Mouse (Mus musculus) hindbrain, postnatal 0 days (tissue): Measurements from ENCODE around the gene Agps. TPM values are rescaled to one million over a fixed set of nuclear protein-coding genes. Genes with fewer than 3 reads are reported as not detected.
A peak's percentile ranks its signal among the peaks of the same experiment; 100 is the strongest.
"Not testable (repeated sequence)": the region's sequence is repeated elsewhere in the genome, so short reads cannot be mapped to it uniquely, and the experiment has no call there.

Experiments
- ATAC-seq: fragments of 200-750 bp; cut with Nextera tagmentation; 2 replicates; pipeline ENCODE4 v1.8.0; 2017; ENCODE audit warnings: mild to moderate bottlenecking, moderate TSS enrichment, moderate library complexity
- DNase-seq: peaks from one replicate; pipeline ENCODE4 v3.0.0-alpha.2; 2015; ENCODE audit warnings: low spot score
- H3K27ac ChIP-seq: fragments of 300-500 bp; sonication (generic); 2 replicates; pipeline ENCODE4 v1.5.1; 2014; ENCODE audit warnings: mild to moderate bottlenecking
- H3K27me3 ChIP-seq: fragments of 300-500 bp; sonication (generic); 2 replicates; pipeline ENCODE4 v1.6.1; 2014; ENCODE audit warnings: low read length, mixed read lengths; ENCODE audit not compliant: insufficient read depth
- H3K36me3 ChIP-seq: fragments of 300-500 bp; sonication (generic); 2 replicates; pipeline ENCODE4 v1.6.1; 2014; ENCODE audit warnings: low read length, mixed read lengths; ENCODE audit not compliant: insufficient read depth
- H3K4me1 ChIP-seq: fragments of 300-500 bp; sonication (generic); 2 replicates; pipeline ENCODE4 v1.6.1; 2014; ENCODE audit warnings: antibody characterized with exemption, low read length, mixed read lengths; ENCODE audit not compliant: insufficient read depth
- H3K4me2 ChIP-seq: fragments of 300-500 bp; sonication (generic); 2 replicates; pipeline ENCODE4 v1.6.1; 2014; ENCODE audit warnings: low read depth, mild to moderate bottlenecking, low read length, moderate library complexity, mixed read lengths
- H3K4me3 ChIP-seq: fragments of 300-500 bp; sonication (generic); 2 replicates; pipeline ENCODE4 v1.5.1; 2014; ENCODE audit warnings: low read length
- H3K9ac ChIP-seq: fragments of 300-500 bp; sonication (generic); replicated peaks from 2 replicates; pipeline ENCODE4 v1.6.1; 2014; ENCODE audit warnings: mild to moderate bottlenecking, low read length, moderate library complexity, mixed read lengths
- H3K9me3 ChIP-seq: fragments of 300-500 bp; sonication (generic); 2 replicates; pipeline ENCODE4 v1.6.1; 2016; ENCODE audit warnings: low read length, mixed read lengths
- CTCF ChIP-seq: IDR thresholded peaks from 2 replicates; pipeline ENCODE4 v1.5.1; 2016; ENCODE audit warnings: antibody characterized with exemption, control low read depth, low read depth
- WGBS: fragments of 180-500 bp; shearing (Covaris S2); extraction: QIAGEN DNeasy Blood & Tissue Kit; methylation state at CpG from one replicate; pipeline ENCODE4 v1.1.7; 2014; 5-methylcytosine and 5-hydroxymethylcytosine counted together
- polyA plus RNA-seq: library from polyadenylated mRNA; unstranded; fragments of >200 nt; fragmentation: Nextera tagmentation; extraction: Ambion mirVana; gene quantifications from 2 replicates; pipeline ENCODE4 v1.2.1, GENCODE M21; 2015
- total RNA-seq: library from RNA; depleted of rRNA; stranded (reverse); fragments of >200 nt; gene quantifications from 2 replicates; pipeline ENCODE4 v1.2.3, GENCODE M21; 2014

Agps gene
- total and polyA plus RNA-seq, 2 experiments from 2014 or later, result 17.1 to 40.0 TPM

DNA sequence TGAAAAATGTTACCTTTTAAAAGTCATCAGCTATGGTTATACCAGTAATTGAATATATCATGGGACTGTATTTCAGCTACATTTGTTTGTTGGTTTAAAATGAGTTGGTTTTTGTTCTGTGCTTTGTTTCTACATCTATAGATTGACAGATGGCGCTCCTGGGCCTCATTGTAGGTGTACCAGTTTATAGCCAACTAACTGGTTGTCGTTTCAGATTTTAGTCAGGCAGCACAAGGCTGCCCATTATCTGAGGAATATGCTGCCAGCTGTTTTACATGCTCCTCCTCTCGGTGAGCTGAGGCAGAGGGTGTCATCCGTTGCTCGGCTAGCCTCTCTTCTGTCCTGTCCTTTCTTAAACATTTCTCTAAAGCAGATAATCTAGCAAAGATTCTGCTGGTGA lies 94.1 kb downstream of the Agps start:
- Histone ChIP-seq H3K27ac (no peak overlapping the region), H3K4me3 (no peak overlapping the region), H3K27me3 (no peaks in the 10 kb centered on the region), H3K9me3 (no peaks in the 10 kb centered on the region), H3K9ac (no peak overlapping the region), H3K4me1 (no peaks in the 10 kb centered on the region), H3K4me2 (no peak overlapping the region), H3K36me3 (no peaks in the 10 kb centered on the region; the same call in 1 of the 2 replicates)
- peak; percentile 10 for DNase-seq
- ATAC-seq, result no peak
- WGBS, result 55% methylated on average over 5 of the region's 5 CpGs
- no peak for TF ChIP-seq CTCF

DNA sequence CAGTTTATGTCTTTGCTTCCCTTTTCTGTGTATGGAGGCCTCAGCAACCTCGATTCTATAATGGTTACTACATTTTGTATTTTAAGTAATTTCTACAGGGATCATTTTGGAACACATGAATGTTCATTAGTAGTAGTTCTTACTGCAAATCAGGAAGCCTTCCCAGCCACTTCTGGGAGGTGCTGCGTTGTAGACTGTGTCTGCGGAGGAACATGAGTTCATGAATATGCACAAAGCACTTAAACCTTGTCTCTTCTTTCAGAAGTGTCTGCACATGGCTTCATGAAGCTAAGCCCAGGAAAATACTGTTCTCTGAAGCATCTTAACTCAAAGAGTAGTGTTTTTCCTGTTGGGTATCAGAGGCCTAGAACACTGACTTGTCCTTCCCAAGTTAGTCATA lies 96.0 kb downstream of the Agps start:
- H3K4me2 ChIP-seq, result no peak overlapping the region
- WGBS, result 90% methylated on average over 3 of the region's 3 CpGs
- no peak for ATAC-seq

DNA sequence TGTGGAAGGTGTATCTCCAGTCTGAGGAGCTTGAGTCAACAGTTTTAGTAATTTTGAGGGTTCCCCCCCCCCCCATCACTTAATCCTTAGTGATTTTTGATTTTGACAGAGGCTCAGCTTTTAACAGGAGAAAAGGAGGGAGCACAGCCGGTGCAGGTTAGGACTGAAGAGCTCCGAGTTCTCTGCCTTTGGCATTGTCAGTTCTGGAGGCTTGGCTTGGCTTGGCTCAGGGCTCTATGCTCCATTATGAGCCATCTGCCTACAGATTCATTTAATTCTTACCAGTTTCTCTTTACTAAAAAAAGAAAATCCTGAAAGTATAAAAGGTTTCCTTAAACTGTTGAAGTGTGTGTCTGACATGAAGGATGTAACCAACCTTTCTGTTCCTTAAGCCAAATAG lies 97.2 kb downstream of the Agps start:
- DNase-seq (peak; percentile 16), ATAC-seq (no peak)
- WGBS, result 72% methylated on average over 2 of the region's 2 CpGs
- H3K27me3 ChIP-seq, result no peaks in the 10 kb centered on the region
- no peaks in the 10 kb centered on the region; the same call in 1 of the 2 replicates for H3K36me3 ChIP-seq
- no peaks in the 10 kb centered on the region for H3K4me1 ChIP-seq
- TF ChIP-seq CTCF, result no peak
- no peak overlapping the region for H3K9ac ChIP-seq
- no peak overlapping the region for H3K4me2 ChIP-seq
- no peak overlapping the region for H3K4me3 ChIP-seq
- H3K27ac ChIP-seq, result no peak overlapping the region; the same call in 1 of the 2 replicates
- no peaks in the 10 kb centered on the region for H3K9me3 ChIP-seq

More for the DNA sequence above, 96.0 kb downstream of the Agps start:
- no peaks in the 10 kb centered on the region; the same call in 1 of the 2 replicates for H3K36me3 ChIP-seq
- H3K27ac ChIP-seq, result no peak overlapping the region
- no peak overlapping the region for H3K4me3 ChIP-seq
- no peak for DNase-seq
- no peak overlapping the region for H3K9ac ChIP-seq
- no peaks in the 10 kb centered on the region for H3K27me3 ChIP-seq
- no peaks in the 10 kb centered on the region for H3K4me1 ChIP-seq
- TF ChIP-seq CTCF, result no peak
- no peaks in the 10 kb centered on the region for H3K9me3 ChIP-seq

DNA sequence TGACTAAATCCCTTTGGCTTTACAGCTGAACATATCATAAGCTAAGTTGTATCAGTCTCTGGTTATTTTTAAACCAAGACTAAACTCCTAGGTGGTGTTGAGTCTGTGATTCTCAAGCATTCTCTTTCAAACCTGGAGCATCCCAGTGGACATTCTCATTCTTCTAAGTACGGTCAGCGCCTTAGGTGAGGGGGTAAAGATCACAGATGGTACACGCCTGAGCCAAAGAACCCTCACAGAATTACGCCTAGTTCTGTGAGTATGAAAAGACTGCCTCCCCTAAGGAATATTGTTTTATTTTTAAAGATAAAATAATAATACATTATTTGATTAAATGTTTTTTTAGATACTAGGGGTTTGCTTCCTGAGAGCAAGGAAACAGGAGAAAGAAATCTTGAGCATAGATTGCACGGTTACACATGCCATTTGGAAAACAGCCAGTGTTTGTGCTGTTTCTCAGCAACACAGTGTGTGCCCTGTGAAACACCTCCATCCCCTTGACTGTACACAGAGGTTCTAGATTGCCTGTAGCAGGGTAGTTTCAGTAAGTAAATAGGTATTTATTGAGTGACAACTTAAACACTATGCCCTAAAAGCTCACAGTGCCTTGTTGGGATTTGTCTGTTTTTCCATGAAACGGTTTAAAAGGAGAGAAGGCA lies 97.9 kb downstream of the Agps start:
- Histone ChIP-seq H3K4me2 (no peak overlapping the region), H3K4me1 (no peaks in the 10 kb centered on the region), H3K27ac (no peak overlapping the region), H3K36me3 (no peaks in the 10 kb centered on the region; the same call in 1 of the 2 replicates), H3K9ac (no peak overlapping the region), H3K4me3 (no peak overlapping the region), H3K27me3 (no peaks in the 10 kb centered on the region), H3K9me3 (no peaks in the 10 kb centered on the region)
- ATAC-seq (no peak), DNase-seq (peak; percentile 49)
- 70% methylated on average over 6 of the region's 6 CpGs for WGBS
- no peak for TF ChIP-seq CTCF

DNA sequence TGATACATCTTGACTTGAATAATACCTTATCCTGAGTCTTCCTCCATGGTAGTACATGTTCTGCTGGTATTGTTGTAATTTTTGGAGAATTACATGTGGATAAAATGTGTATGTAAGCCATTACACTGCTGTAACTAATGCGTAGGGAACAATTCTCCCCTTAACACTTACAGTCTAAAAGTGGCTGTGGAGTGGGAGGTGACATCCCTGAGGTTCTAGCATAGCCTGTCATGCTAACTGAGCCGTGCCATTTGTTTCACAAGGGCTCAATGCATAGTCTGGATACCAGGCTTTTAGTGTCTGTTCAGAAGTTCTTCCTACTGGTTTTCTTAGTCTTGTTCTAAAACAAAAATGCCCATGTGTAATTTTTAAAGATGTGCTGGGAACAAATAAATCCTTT lies 99.0 kb downstream of the Agps start:
- Histone ChIP-seq H3K4me3 (no peak overlapping the region), H3K27ac (no peak overlapping the region), H3K9me3 (no peaks in the 10 kb centered on the region), H3K36me3 (no peaks in the 10 kb centered on the region; the same call in 1 of the 2 replicates), H3K9ac (no peak overlapping the region), H3K27me3 (no peaks in the 10 kb centered on the region), H3K4me1 (no peaks in the 10 kb centered on the region), H3K4me2 (no peak overlapping the region)
- no peak for TF ChIP-seq CTCF
- WGBS, result 91% methylated on average over 2 of the region's 2 CpGs
- ATAC-seq, result no peak
- no peak for DNase-seq

DNA sequence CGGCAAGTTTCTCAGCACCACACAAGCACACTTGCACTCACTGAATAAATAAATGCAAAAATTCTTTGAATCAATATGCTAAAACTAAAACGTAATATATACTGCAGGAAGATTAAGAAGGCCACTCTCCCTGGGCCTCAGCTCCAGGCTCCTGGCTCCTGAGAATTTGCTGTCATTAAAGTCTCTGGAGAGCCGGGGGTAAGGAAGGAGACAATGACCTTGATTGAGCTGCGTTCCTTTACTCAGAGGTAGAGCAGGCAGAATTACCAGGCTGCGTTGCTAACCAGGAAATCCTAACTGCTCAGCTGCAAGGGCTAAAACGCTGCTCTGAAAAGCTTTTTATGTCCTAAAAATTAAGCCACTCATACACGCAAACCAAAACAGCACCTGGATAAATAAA lies 101.6 kb downstream of the Agps start:
- WGBS, result 57% methylated on average over 7 of the region's 7 CpGs
- no peaks in the 10 kb centered on the region; the same call in 1 of the 2 replicates for H3K36me3 ChIP-seq
- H3K4me2 ChIP-seq, result no peak overlapping the region
- no peaks in the 10 kb centered on the region for H3K4me1 ChIP-seq
- no peak for ATAC-seq
- H3K27me3 ChIP-seq, result no peaks in the 10 kb centered on the region
- 0 out of 2 replicates have a peak overlapping the region, but pooled peaks have one; percentile 17 for H3K27ac ChIP-seq
- H3K4me3 ChIP-seq, result no peak overlapping the region
- H3K9ac ChIP-seq, result no peak overlapping the region
- TF ChIP-seq CTCF, result no peak
- H3K9me3 ChIP-seq, result no peaks in the 10 kb centered on the region
- no peak for DNase-seq

DNA sequence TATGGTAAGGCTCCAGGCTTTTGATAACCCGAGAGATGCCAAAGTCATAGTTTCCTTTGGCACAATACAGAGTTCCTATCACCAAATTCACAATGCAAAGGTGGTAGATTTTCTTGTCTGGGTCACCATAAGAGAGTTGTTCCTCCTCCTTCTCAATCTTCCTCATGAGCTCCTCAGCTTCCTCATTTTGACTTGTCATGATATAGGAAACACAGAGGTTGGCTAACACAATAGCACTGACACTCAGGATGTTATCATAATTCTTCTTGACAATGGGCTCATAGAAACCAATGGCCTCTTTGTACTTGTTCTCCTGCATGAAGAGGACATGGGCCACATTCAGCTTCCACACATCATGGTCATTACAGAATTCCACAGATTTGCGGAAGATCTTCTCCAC lies 104.7 kb downstream of the Agps start:
- not testable (repeated sequence) for H3K27me3 ChIP-seq, H3K4me2 ChIP-seq, H3K27ac ChIP-seq, H3K9me3 ChIP-seq, ATAC-seq, H3K9ac ChIP-seq, DNase-seq, H3K4me3 ChIP-seq, H3K4me1 ChIP-seq, H3K36me3 ChIP-seq
- 95% methylated on average over 2 of the region's 2 CpGs for WGBS

DNA sequence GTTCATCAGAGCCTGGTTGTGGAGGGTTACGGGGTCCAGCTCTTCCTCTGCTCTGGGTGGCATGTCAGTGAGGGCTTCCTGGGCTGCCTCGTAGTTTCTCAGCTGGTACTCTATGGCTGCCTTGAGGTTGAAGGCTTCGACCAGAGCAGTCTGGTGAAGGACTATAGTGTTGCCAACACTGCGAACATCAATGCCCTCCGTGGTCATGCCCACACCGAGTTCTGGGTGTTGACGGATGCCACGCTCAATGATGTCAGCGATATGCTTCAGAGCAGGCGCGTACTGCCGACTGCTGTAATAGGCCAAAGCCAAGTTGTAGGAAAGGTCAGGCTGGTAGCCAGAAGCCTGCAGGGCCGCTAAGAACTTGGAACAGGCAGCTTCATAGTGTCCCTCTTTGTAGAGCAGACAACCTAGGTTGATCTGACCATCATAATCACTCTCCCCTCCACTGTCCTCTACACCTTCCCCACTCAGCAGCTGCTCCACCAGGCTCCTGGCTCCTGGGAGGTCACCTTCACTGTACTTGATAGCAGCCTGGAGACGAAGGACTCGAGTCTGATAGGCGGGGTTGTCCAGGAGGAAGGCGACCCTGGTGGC lies 105.6 kb downstream of the Agps start:
- ATAC-seq, result peak; percentile 38
- peak overlapping the region; percentile 58; the same call in 1 of the 2 replicates for H3K9ac ChIP-seq
- H3K4me2 ChIP-seq, result peak overlapping the region; percentile 75
- not testable (repeated sequence) for H3K36me3 ChIP-seq, H3K9me3 ChIP-seq, H3K4me1 ChIP-seq, DNase-seq, H3K27me3 ChIP-seq
- WGBS, result 60% methylated on average over 12 of the region's 17 CpGs
- H3K27ac ChIP-seq, result peak overlapping the region; percentile 86; the same call in 1 of the 2 replicates
- peak overlapping the region; percentile 55 for H3K4me3 ChIP-seq
